Mouse (Mus musculus): Measurements from ENCODE around the gene Cops8.

- TF ChIP-seq POLR2A (IDR thresholded peaks at IDR 0.05; ENCODE audit: low read depth, low read length) (no peak), CTCF (IDR thresholded peaks at IDR 0.05; ENCODE audit: extremely low read depth, insufficient read depth, insufficient read length, insufficient replicate concordance) (no peak)
Measured at GRCm38 (mm10) chr1:90634205-90634745, 31.5 kb downstream of the Cops8 start.
